Comparison of ENCODE assay signal across 8 mouse cellular contexts in genomic region chr15:97002752-97003151, GRCm38 (mm10). TPM values are rescaled to one million over a fixed set of nuclear protein-coding genes. Genes with fewer than 3 reads are reported as not detected.
A peak's percentile ranks its signal among the peaks of the same experiment; 100 is the strongest.
DNase-seq lines count a peak whose midpoint lies in the region; TF ChIP-seq lines count a peak whose summit lies in the region.

No protein-coding gene starts in this region.

- no peaks in the 10 kb centered on the region for H3K9me3 ChIP-seq in limb, embryonic 10.5 days (replicated peaks)

- H3K27me3 ChIP-seq in testis, adult 2 months (ENCODE audit: control insufficient read depth, insufficient read depth, low read length) = no peaks in the 10 kb centered on the region
- no peaks in the 10 kb centered on the region for H3K27me3 ChIP-seq in limb, embryonic 10.5 days (ENCODE audit: low read depth, poor library complexity, severe bottlenecking)

- H3K4me1 ChIP-seq in testis, adult 2 months (ENCODE audit: control insufficient read depth, insufficient read depth, low read length) = no peaks in the 10 kb centered on the region
- H3K4me1 ChIP-seq in limb, embryonic 10.5 days = peaks cover 58% of the 10 kb centered on the region

- TF ChIP-seq POLR2A in testis, adult 2 months (IDR thresholded peaks at IDR 0.05; ENCODE audit: control insufficient read depth, low read depth, low read length) = no peak

- DNase-seq in adrenal gland, postnatal 14 days = peak; percentile 4
- DNase-seq in adrenal gland, adult 8-10 months = no peak
- DNase-seq in testis, postnatal 10 days (ENCODE audit: low spot score) = no peak
- DNase-seq in limb, embryonic 10.5 days (ENCODE audit: low spot score) = no peak
- DNase-seq in ovary, postnatal 36 days (ENCODE audit: low spot score) = no peak
- DNase-seq in left cerebral cortex, adult 18-20 months (ENCODE audit: low spot score in 2 of 2) = no peak
- DNase-seq in ovary, adult 18-20 months (ENCODE audit: low spot score) = no peak

- no peak overlapping the region for H3K27ac ChIP-seq in testis, adult 2 months (ENCODE audit: control insufficient read depth, insufficient read depth, low read depth, low read length)
- H3K27ac ChIP-seq in limb, embryonic 10.5 days = peak overlapping the region; percentile 91

- no peaks in the 10 kb centered on the region for H3K36me3 ChIP-seq in testis, adult 2 months (ENCODE audit: control insufficient read depth, insufficient read depth, low read length)
- peaks cover 52% of the 10 kb centered on the region for H3K36me3 ChIP-seq in limb, embryonic 10.5 days

- WGBS in limb, embryonic 10.5 days = 72% methylated on average over 12 of the region's 12 CpGs

- TF ChIP-seq CTCF in testis, adult 2 months (IDR thresholded peaks at IDR 0.05; ENCODE audit: control insufficient read depth, insufficient read depth, insufficient replicate concordance, low read depth, low read length) = no peak

- H3K4me3 ChIP-seq in testis, adult 2 months (ENCODE audit: control insufficient read depth, low read depth, low read length) = peak overlapping the region; percentile 31
- peak overlapping the region; percentile 23; the same call in 1 of the 2 replicates for H3K4me3 ChIP-seq in limb, embryonic 10.5 days

RNA-seq across cellular contexts. Expression of gene Slc38a4, which starts 53.0 kb away (rescaled TPM):
- 8.5 and 72.3 TPM in 2 replicates for total RNA-seq in adrenal gland, postnatal 14 days (2021)
- 1 to 10 TPM; 4.0 to 6.1 (median 4.8) TPM for total RNA-seq in adrenal gland, adult 8-10 months (2022)
- polyA plus RNA-seq in testis, adult 2 months (2012; rRNA removed) = 0.35 and 3.2 TPM in 2 replicates
- polyA plus RNA-seq in limb, embryonic 10.5 days (2016; fragmentation: Nextera tagmentation; extraction: Ambion mirVana) = 77.5 and 88.3 TPM in 2 replicates
- total RNA-seq in left cerebral cortex, adult 18-20 months (2021) = under 1 TPM; 0.74 to 0.84 TPM
